8 mouse cellular contexts compared by ENCODE assay signal in the genomic region with DNA sequence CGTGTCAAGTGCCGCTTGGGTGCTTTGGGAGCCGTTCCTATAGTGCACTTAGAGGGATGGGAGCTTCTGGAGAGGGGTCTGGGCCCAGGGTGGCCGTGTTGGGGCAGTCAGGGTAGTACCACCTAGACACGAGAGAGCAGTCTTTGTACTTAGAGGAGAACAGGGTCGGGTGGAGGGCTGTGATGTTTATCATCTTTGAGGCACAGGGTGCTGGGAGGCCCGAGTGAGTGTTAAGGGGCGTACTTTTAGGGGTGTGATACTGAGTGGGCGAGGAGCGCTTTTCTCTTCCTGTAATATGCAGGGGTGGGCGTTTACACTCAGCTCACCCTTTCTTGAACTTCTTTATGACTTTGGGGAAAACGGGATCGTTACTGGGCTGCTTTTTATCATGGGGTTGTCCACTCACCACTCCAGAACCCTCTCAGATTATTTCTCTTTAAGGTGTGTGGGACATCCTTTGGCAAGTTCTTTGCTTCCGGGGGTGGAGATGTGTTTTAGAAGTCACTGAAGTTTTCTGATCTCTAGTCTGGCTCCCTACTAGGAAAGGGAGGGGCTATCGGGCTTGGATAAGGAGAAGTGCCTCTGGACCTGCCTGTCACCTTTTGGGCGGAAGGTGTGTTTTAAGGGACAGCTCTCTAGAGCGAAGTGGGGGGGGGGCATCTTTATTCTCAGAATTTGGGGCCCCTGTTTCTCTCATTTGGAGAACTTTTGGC. TPM values are rescaled to one million over a fixed set of nuclear protein-coding genes. Genes with fewer than 3 reads are reported as not detected.
DNase-seq lines count a peak whose midpoint lies in the region; ATAC-seq and TF ChIP-seq lines count a peak whose summit lies in the region.

No protein-coding gene starts in this region.

- no peaks in the 10 kb centered on the region for H3K9me3 ChIP-seq in heart, embryonic 14.5 days (ENCODE audit: control insufficient read depth, low read length)

- TF ChIP-seq POLR2A in cerebellum, adult 2 months (IDR thresholded peaks at IDR 0.05; ENCODE audit: borderline replicate concordance, insufficient read depth, low read length), result no peak

- peak overlapping the region; percentile 96 for H3K4me3 ChIP-seq in cerebellum, adult 2 months (replicated peaks; ENCODE audit: insufficient read depth, low read depth, low read length)
- peak overlapping the region; percentile 83 to 90 for H3K4me3 ChIP-seq in heart, embryonic 14.5 days (ENCODE audit: control insufficient read depth in 1 of 2, insufficient read depth in 1 of 2, low read depth in 1 of 2, low read length in 2 of 2)

- ATAC-seq in heart, embryonic 14.5 days (ENCODE audit: insufficient number of reproducible peaks, insufficient read depth, low FRiP score, low read depth), result peak; percentile 25
- peak; percentile 47 for ATAC-seq in megakaryocyte, adult 5-6 weeks (ENCODE audit: poor library complexity, severe bottlenecking)

- H3K4me1 ChIP-seq in cerebellum, adult 2 months (ENCODE audit: control insufficient read depth, insufficient read depth, low read length), result peaks cover 17% of the 10 kb centered on the region
- H3K4me1 ChIP-seq in heart, embryonic 14.5 days (ENCODE audit: control insufficient read depth in 2 of 2, insufficient read depth in 2 of 2, low read length in 2 of 2), result peaks cover 22 to 44% of the 10 kb centered on the region in 2 experiments

- peak overlapping the region; percentile 97 for H3K27ac ChIP-seq in cerebellum, adult 2 months (ENCODE audit: insufficient read depth, low read length)
- H3K27ac ChIP-seq in heart, embryonic 14.5 days (replicated peaks in 1 of 2; ENCODE audit: control insufficient read depth in 1 of 2, insufficient read depth in 1 of 2, low read depth in 2 of 2, low read length in 2 of 2), result peak overlapping the region; percentile 97 to 98

- WGBS in cerebellum, adult 2 months, result 1% methylated on average over 17 of the region's 17 CpGs
- 2% methylated on average over 17 of the region's 17 CpGs for WGBS in heart, embryonic 14.5 days

- peaks cover 12% of the 10 kb centered on the region; the same call in 1 of the 2 replicates for H3K36me3 ChIP-seq in heart, embryonic 14.5 days (ENCODE audit: control insufficient read depth, insufficient read depth, low read length)

- peak; percentile 35 to 36 for DNase-seq in urinary bladder, postnatal 36 days (ENCODE audit: low spot score in 2 of 2)
- no peak for DNase-seq in urinary bladder, postnatal 4 days (ENCODE audit: low spot score in 2 of 2)
- DNase-seq in cerebellum, adult 2 months, result peak in 1 of 2 experiments; percentile 61
- DNase-seq in kidney, postnatal 10 days, result peak; percentile 33
- peak; percentile 82 for DNase-seq in thymus, postnatal 0 days (ENCODE audit: low spot score)
- no peak for DNase-seq in retina, postnatal 1 day

- H3K4me2 ChIP-seq in heart, embryonic 14.5 days (ENCODE audit: low read length), result peak overlapping the region; percentile 77

- H3K9ac ChIP-seq in heart, embryonic 14.5 days (ENCODE audit: low read length), result peak overlapping the region; percentile 94

- no peaks in the 10 kb centered on the region for H3K27me3 ChIP-seq in cerebellum, adult 2 months (ENCODE audit: control insufficient read depth, insufficient read depth, low read length)
- no peaks in the 10 kb centered on the region for H3K27me3 ChIP-seq in heart, embryonic 14.5 days (ENCODE audit: control insufficient read depth, insufficient read depth, low read length)

- TF ChIP-seq CTCF in cerebellum, adult 2 months (IDR thresholded peaks at IDR 0.05; ENCODE audit: borderline replicate concordance, insufficient read depth, low read depth, low read length), result no peak

RNA-seq across cellular contexts. Expression of gene Akt2, which starts 1.0 kb away (rescaled TPM):
- polyA plus RNA-seq in cerebellum, adult 2 months (2012; rRNA removed), result 106 and 119 TPM in 2 replicates
- 66.5 and 76.0 TPM in 2 replicates for polyA plus RNA-seq in heart, embryonic 14.5 days (2014; fragmentation: Nextera tagmentation; extraction: Ambion mirVana)
- total RNA-seq in megakaryocyte, adult 5-6 weeks (2015), result 40.2 TPM in 2 replicates
- total RNA-seq in megakaryocyte, adult 5-6 weeks (2017), result 53.8 and 55.7 TPM in 2 replicates
- 73.2 and 75.3 TPM in 2 replicates for polyA plus RNA-seq in thymus, postnatal 0 days (2015; fragmentation: Nextera tagmentation; extraction: Ambion mirVana)

RNA-seq across cellular contexts. Expression of gene 2310022A10Rik, which starts 39.3 kb away (rescaled TPM):
- 45.7 and 46.2 TPM in 2 replicates for polyA plus RNA-seq in cerebellum, adult 2 months (2012; rRNA removed)
- polyA plus RNA-seq in heart, embryonic 14.5 days (2014; fragmentation: Nextera tagmentation; extraction: Ambion mirVana), result 31.0 TPM in 2 replicates
- 9.4 and 9.9 TPM in 2 replicates for total RNA-seq in megakaryocyte, adult 5-6 weeks (2015)
- 3.3 and 7.2 TPM in 2 replicates for total RNA-seq in megakaryocyte, adult 5-6 weeks (2017)
- 24.6 and 28.7 TPM in 2 replicates for polyA plus RNA-seq in thymus, postnatal 0 days (2015; fragmentation: Nextera tagmentation; extraction: Ambion mirVana)

RNA-seq across cellular contexts. Expression of gene Pld3, which starts 39.4 kb away (rescaled TPM):
- polyA plus RNA-seq in cerebellum, adult 2 months (2012; rRNA removed), result 220 and 242 TPM in 2 replicates
- 54.5 and 61.7 TPM in 2 replicates for polyA plus RNA-seq in heart, embryonic 14.5 days (2014; fragmentation: Nextera tagmentation; extraction: Ambion mirVana)
- total RNA-seq in megakaryocyte, adult 5-6 weeks (2015), result 7.7 and 19.6 TPM in 2 replicates
- total RNA-seq in megakaryocyte, adult 5-6 weeks (2017), result 6.6 and 8.0 TPM in 2 replicates
- 134 and 145 TPM in 2 replicates for polyA plus RNA-seq in thymus, postnatal 0 days (2015; fragmentation: Nextera tagmentation; extraction: Ambion mirVana)

Comparison
In these comparisons a context has a peak if more than half of its experiments do, and no peak if none do; other contexts are left out.
1. DNase-seq: peak in urinary bladder, postnatal 36 days (2 of 2), kidney, postnatal 10 days (single experiment) and thymus, postnatal 0 days (single experiment); none in urinary bladder, postnatal 4 days (0 of 2) and retina, postnatal 1 day (single experiment).